Mouse (Mus musculus) frontal cortex, postnatal 36 days (tissue): ENCODE measurements around the gene Kmt2c.
A peak's percentile ranks its signal among the peaks of the same experiment; 100 is the strongest.

Experiments used
- DNase-seq, 2 experiments: peaks; one replicate each; pipeline ENCODE4 v3.0.0; 2022; ENCODE audit warnings: low spot score in 2 of 2

The Kmt2c gene

GRCm38 (mm10) chr5:25383581-25383980, 115.0 kb downstream of the Kmt2c start:
- no peak for DNase-seq

- DNase-seq, result no peak
These were observed 119.4 kb downstream of the Kmt2c start for GRCm38 (mm10) chr5:25379188-25379587.

DNA sequence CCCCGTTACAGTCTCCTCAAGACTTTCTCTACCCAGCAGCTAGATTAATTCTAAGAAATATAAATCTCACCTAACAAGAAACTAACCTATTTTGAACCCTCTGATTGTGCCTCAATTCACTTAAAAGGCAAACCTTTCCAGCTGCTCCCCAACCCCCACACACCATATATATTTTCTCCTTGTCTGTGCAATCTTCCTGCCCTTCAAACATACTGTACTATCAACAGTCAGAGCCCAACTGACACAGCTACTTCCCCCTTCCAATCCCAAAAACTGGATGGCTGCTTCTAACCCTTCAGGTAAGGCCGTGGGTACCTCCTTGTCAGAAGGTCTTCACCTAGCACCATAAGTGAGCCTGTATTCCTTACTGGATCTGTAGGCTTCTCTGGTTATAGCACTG, 130.2 kb downstream of the Kmt2c start:
- DNase-seq, result no peak

- no peak for DNase-seq
These were observed 131.5 kb downstream of the Kmt2c start for GRCm38 (mm10) chr5:25367126-25367525.

DNA sequence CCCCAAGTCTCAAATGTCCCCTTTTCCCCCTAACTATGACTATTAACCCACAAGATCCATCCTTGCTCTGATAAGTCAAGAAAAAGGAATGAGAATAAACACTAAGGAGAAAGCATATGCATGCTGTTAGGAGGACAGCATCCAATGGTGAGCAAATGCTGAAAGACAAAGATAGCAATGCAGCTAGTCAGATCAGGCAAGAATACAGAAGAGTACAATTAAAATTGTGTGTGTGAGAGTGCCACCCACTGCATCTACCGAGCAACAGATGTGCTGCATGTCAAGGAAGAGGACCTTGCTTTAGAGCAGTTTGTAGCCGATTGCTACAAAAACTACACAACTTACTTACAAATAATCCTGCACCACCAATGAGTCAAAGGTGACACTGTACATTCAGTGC, 145.1 kb downstream of the Kmt2c start:
- DNase-seq, result peak in 1 of 2 experiments; percentile 24

DNA sequence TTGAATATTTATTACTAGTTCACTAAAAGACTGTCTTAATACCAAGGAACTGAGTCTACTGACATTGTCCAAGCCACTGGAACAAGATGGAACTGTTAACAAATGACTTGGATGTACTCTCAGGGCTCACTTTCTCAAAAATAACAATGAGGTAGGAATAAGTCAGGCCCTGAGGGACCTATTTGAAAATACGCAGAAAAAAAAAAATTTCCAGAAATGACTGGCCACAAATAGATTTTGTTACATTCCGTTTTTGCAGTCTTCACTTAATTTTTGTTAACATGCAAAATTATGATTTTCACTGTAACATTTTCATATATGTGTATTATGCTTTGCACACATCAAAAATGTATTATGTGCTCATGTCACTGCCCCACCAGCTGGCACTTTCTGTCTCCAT, 167.3 kb downstream of the Kmt2c start:
- no peak for DNase-seq

GRCm38 (mm10) chr5:25313881-25314280, 184.7 kb downstream of the Kmt2c start:
- no peak for DNase-seq

GRCm38 (mm10) chr5:25310226-25310625, 188.4 kb downstream of the Kmt2c start:
- DNase-seq, result no peak

DNA sequence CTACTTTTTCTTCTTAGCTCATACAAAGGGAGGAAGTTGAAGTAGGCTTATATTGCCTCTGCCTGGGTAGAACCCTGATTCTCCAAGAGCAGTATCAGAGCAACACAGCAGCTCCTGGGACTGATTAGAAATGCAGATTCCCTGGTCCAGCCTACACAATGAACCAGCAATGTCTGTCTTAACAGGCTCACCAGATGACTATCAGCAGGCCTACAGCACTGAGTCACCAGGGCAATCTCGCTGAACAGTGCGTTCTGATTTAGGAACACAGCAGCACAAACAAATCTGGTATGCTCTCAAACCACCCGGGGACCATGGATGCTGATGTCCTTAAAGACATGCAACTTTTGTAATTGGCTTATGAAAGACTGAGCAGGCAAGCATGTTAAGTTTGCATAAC, 201.8 kb downstream of the Kmt2c start:
- peak; percentile 27 to 29 for DNase-seq

- no peak for DNase-seq
These were observed 214.6 kb downstream of the Kmt2c start for GRCm38 (mm10) chr5:25283988-25284387.

DNA sequence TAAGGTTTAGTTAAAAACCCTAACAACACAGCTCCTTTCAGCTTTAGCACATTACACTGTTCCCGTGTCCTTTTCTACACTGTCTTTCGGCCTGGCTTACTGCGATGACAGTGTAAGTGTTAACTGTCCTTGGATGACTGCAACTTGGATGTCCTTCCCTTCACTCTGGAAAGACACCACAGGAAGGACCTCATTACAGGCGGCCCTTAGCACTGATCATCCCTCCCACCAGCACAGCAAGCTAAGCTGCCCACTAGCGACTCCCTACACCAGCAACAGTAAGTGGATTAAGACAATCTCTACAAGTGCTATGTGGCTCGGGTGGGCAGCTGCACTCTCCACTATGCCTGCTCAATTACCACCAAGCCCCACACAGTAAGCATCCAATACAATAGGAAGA, 222.2 kb downstream of the Kmt2c start:
- DNase-seq, result no peak

DNA sequence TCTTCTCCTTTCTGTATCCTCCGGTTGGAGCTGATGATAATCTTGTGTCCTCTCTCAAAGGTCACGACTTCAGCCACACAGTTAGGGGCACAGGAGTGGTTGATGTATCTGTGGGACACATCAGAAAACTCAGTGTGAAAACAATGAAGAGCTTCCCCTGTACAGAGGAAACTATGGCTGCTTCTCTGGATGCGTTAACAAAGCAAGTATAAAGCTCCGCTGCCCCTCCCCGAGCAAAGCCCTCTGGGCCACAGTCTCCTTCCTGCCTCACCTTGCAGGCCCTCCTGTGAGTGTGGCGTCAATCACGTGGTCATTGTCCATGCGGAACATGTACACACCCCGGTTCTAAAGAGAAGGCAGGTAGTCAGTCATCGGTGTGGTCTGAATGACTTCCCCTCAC, 223.0 kb downstream of the Kmt2c start:
- DNase-seq, result no peak

GRCm38 (mm10) chr5:25268258-25268888, 230.2 kb downstream of the Kmt2c start:
- DNase-seq, result no peak

- DNase-seq, result no peak
These were observed 236.3 kb downstream of the Kmt2c start for GRCm38 (mm10) chr5:25262266-25262665.

DNA sequence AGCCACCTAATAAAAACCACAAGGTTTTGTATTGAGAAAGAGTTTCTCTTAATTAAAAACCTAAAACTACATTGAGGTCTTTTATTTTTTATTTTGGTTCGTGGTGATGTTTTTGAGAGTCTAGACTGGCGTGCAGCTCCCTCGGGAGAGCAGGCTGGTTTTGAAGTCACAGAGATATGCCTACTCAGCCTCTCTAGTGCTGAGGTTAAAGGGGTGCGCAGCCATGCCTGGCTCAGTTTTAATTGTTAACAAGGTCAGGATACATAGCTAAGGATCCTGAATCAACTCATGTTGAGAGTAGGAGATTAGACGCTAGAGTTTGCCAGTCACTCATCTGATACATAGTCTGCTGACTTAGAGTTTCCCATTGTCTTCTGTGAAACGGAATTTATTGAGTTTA, 237.1 kb downstream of the Kmt2c start:
- DNase-seq, result no peak

GRCm38 (mm10) chr5:25256686-25257085, 241.9 kb downstream of the Kmt2c start:
- peak; percentile 55 to 78 for DNase-seq

DNA sequence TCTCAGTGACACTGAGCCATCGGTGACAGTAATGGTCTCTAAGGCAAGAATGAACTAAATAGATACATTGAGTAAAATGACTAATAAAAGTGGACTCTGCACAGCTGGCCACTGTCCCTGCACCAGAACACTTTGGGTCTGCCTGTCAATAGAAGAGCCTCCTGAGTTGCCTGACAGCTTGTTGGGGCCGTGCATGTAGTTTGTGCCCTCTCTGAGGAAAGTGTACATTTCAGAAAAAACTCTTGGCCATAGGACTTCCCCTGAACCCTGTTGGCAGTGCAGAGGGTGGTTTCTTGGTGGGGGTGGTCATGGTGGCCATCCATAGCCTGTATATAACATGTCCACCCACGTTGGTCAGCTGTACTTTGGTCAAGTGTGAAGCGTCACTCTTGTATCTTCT, 244.1 kb downstream of the Kmt2c start:
- no peak for DNase-seq

- no peak for DNase-seq
These were observed 245.6 kb downstream of the Kmt2c start for GRCm38 (mm10) chr5:25252825-25253544.

DNA sequence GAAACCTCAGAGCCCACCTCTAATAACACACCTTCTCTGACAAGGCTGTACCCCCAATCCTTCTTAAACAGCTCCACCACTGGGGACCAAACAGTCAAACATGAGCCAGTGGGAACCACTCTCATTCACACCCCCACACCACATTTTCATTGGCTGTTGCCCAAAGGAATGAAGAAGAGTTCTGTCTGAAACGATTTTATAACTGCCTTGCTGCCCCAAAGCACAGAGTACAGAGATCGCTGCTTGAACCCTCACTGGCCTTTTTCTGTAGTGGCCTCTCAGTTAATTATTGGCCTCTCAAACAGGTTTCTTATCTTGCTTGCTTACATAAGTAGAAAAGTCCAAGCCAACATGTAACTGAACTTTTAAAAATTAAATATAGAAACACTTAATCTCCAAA, 246.2 kb downstream of the Kmt2c start:
- DNase-seq, result no peak

GRCm38 (mm10) chr5:25247036-25247435, 251.5 kb downstream of the Kmt2c start:
- DNase-seq, result no peak

DNA sequence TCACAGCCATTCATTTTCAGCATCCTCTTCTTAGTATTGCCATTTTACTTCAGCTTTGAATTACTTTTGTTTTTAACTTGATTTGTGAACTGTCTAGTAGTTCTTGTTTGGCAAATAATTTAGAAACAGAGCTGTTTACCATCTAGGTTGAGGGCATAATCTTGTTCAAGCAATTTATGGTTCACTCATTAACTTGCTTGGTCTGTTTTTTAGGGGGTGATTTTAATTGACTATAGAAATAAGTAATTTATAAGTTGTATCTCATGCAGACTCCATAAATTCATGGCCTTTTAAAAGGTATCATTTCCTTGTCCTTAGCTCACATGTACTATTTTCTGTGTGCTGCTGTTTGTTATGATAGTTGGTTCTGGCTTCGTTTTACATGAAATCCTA, 252.1 kb downstream of the Kmt2c start:
- no peak for DNase-seq

- DNase-seq, result no peak
These were observed 252.6 kb downstream of the Kmt2c start for GRCm38 (mm10) chr5:25245806-25246472.

DNA sequence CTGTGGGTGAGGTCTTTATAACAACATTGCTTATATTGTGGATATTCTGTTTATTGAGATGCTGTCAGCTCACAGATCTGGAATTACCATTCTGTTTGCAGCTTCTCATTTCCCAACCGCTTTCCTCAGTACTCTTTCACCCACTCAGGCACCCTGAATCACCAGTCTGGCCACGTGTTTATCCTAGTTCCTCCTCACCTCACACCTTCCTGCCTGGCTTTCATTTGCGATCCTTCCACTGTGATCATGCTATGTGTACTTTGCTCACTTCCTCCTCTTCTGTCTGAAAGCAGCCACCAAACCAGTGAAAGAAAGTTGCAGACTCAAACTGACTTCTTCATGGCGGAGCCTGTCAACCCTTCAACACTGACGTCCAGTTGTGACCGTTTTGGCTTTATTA, 255.5 kb downstream of the Kmt2c start:
- no peak for DNase-seq
